Mouse (Mus musculus): Measurements from ENCODE around the gene Vmn1r49.
"Not testable (repeated sequence)": the region's sequence is repeated elsewhere in the genome, so short reads cannot be mapped to it uniquely, and the experiment has no call there.

Vmn1r49 gene

DNA sequence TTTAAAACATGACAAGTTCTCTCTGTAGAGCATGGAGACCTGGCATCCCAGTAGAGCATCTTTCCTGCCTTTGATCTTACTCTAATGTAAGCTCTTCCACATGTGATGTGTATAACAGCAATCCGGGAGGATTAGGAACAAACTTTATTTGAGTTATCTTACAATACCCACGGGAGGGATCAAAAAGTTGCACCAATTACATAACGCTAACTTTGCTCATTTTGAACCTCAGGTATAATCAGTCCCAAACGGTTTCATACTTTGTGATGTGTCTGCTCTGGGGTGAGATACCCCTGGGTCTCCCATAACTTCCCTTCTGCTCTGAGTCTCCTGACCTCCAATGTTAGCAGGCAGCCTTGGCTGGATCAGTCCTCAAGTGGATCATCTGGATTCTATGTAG lies at the start of gene Vmn1r49:
Gene Vmn1r49 (minus strand): TSS at position 101 of the 400 bp plus-strand sequence.
- DNase-seq (ENCODE audit: low spot score in 2 of 2) = no peak

GRCm38 (mm10) chr6:90122296-90122695 lies 44.0 kb upstream of the Vmn1r49 start, which contains the start of gene Vmn1r51:
TSS of gene Vmn1r51 (plus strand) at chr6:90122596.
- DNase-seq (ENCODE audit: low spot score in 2 of 2) = not testable (repeated sequence)

DNA sequence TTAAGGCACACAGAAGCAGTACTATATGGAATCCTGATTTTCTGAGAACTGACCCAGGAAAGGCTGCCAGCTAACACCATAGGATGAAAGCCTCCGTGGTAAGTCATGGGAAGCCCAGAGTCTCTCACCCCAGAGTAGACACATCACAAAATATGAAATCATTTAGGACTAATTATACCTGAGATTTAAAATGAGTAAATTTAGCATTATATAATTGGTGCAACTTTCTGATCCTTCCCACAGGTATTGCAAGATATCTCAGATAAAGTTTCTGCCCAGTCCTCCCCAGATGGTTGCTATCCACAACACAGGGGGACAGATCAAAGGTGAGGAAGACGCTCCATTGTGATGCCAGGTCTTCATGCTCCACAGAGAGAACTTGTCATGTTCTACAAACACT lies 22.8 kb upstream of the Vmn1r49 start, which contains the start of gene Vmn1r50:
Gene Vmn1r50 (plus strand): TSS at position 301 of the 400 bp plus-strand sequence.
- DNase-seq (ENCODE audit: low spot score in 2 of 2) = no peak

DNA sequence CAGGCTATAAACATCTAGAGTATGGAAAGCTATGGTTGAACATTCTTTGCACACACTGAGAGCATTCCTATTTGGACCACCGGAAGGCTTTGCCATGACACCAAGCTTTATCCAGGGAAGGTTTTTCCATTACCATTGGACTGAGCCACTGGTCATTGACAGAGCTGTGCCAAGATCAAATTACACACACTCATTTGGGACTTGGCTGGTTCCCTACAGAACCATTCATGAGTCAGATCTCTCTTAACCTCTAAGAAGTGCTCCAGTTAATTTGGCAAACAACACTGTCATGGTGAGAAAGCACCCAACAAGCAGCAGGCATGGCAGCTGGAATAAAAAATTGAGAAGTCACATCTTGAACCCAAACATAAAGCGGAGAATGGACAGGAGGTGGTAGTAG lies 22.3 kb upstream of the Vmn1r49 start:
- DNase-seq (ENCODE audit: low spot score in 2 of 2) = no peak

GRCm38 (mm10) chr6:90036741-90037140 lies 41.6 kb downstream of the Vmn1r49 start, which contains the start of gene Vmn1r48:
TSS of gene Vmn1r48 (minus strand) at chr6:90036841.
- not testable (repeated sequence) for DNase-seq (ENCODE audit: low spot score in 2 of 2)
